Mouse (Mus musculus): ENCODE results near the gene Psme3. TPM values are rescaled to one million over a fixed set of nuclear protein-coding genes. Genes with fewer than 3 reads are reported as not detected.

Psme3 gene
- 113 and 130 TPM in 2 replicates for polyA plus RNA-seq (2014; fragmentation: Nextera tagmentation; extraction: Ambion mirVana)

- peaks cover 11% of the 10 kb centered on the region for H3K4me1 ChIP-seq (ENCODE audit: control insufficient read depth, insufficient read depth, low read length)
- no peaks in the 10 kb centered on the region for H3K27me3 ChIP-seq (ENCODE audit: control insufficient read depth, insufficient read depth, low read length)
- H3K9me3 ChIP-seq (ENCODE audit: control insufficient read depth, low read length): no peaks in the 10 kb centered on the region
- WGBS: under 1% methylated on average over 55 of the region's 62 CpGs
- peak; percentile 87 for ATAC-seq (ENCODE audit: low FRiP score, low TSS enrichment)
- H3K9ac ChIP-seq (ENCODE audit: low read depth, low read length): peak within 1 kb of the TSS; percentile 93
- peak within 1 kb of the TSS; percentile 88 for H3K4me2 ChIP-seq (replicated peaks; ENCODE audit: low read depth, low read length)
- peaks cover 33% of the 10 kb centered on the region for H3K36me3 ChIP-seq (ENCODE audit: control insufficient read depth, insufficient read depth, low read length)
- H3K4me3 ChIP-seq (ENCODE audit: low read length): peak within 1 kb of the TSS; percentile 99
- peak within 1 kb of the TSS; percentile 56 for H3K27ac ChIP-seq (ENCODE audit: low read depth, low read length)
These were observed at the start of gene Psme3 for GRCm38 (mm10) chr11:101315665-101316500. TSS of gene Psme3 (plus strand) at chr11:101316213.

- H3K4me2 ChIP-seq (replicated peaks; ENCODE audit: low read depth, low read length): no peak overlapping the region
- H3K27me3 ChIP-seq (ENCODE audit: control insufficient read depth, insufficient read depth, low read length): no peaks in the 10 kb centered on the region
- H3K4me3 ChIP-seq (ENCODE audit: low read length): no peak overlapping the region
- H3K4me1 ChIP-seq (ENCODE audit: control insufficient read depth, insufficient read depth, low read length): peaks cover 10% of the 10 kb centered on the region; the same call in 1 of the 2 replicates
- no peak overlapping the region for H3K9ac ChIP-seq (ENCODE audit: low read depth, low read length)
- WGBS: 11% methylated on average over 10 of the region's 10 CpGs
- H3K27ac ChIP-seq (ENCODE audit: low read depth, low read length): no peak overlapping the region
- no peaks in the 10 kb centered on the region for H3K9me3 ChIP-seq (ENCODE audit: control insufficient read depth, low read length)
- H3K36me3 ChIP-seq (ENCODE audit: control insufficient read depth, insufficient read depth, low read length): 0 out of 2 replicates have a peak, but pooled peaks cover 3% of the 10 kb centered on the region
- ATAC-seq (ENCODE audit: low FRiP score, low TSS enrichment): no peak
These were observed 46.4 kb upstream of the Psme3 start for GRCm38 (mm10) chr11:101269577-101270116.

DNA sequence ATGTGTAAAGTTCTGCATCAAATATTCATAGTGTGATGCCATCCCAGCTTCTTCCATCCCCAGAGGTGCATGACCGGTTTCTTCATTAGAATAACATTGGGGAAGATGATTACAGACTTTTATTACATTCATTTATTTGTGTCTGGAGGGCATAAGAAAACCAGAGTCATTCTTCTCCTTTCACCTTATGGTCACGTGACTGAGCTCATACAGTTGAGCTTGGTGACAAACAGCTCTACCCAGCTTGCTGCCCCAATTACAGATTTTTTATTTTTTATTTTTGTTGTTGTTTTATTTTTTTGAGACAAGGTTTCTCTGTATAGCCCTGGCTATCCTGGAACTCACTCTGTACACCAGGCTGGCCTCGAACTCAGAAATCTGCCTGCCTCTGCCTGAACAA is 43.6 kb upstream of the Psme3 start:
- Histone ChIP-seq H3K27ac (ENCODE audit: low read depth, low read length) (no peak overlapping the region), H3K36me3 (ENCODE audit: control insufficient read depth, insufficient read depth, low read length) (peaks cover 9% of the 10 kb centered on the region; the same call in 1 of the 2 replicates), H3K9me3 (ENCODE audit: control insufficient read depth, low read length) (no peaks in the 10 kb centered on the region), H3K27me3 (ENCODE audit: control insufficient read depth, insufficient read depth, low read length) (no peaks in the 10 kb centered on the region), H3K9ac (ENCODE audit: low read depth, low read length) (no peak overlapping the region), H3K4me2 (replicated peaks; ENCODE audit: low read depth, low read length) (no peak overlapping the region), H3K4me1 (ENCODE audit: control insufficient read depth, insufficient read depth, low read length) (peaks cover 21% of the 10 kb centered on the region), H3K4me3 (ENCODE audit: low read length) (no peak overlapping the region)
- WGBS: 86% methylated on average over 3 of the region's 3 CpGs
- no peak for ATAC-seq (ENCODE audit: low FRiP score, low TSS enrichment)

DNA sequence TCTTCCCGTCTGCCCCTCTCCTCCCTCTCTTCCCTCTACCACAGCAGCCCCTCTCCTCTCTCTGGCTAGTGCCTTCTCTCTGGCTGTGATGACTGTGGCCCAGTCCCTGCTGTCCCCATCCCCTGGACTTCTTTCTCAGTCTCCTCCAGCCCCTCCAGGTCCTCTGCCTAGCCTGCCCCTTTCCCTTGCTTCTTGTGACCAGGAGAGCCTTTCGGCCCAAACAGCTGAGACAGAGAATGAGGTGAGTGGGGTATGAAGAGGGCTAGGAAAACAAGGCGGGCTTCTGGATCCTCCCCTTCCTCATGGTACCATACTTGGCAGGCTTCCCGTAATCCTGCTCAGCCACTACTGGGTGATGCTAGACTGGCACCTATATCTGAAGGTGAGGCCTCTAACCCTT is 40.7 kb upstream of the Psme3 start:
- H3K9ac ChIP-seq (ENCODE audit: low read depth, low read length): no peak overlapping the region
- H3K27ac ChIP-seq (ENCODE audit: low read depth, low read length): no peak overlapping the region
- H3K4me2 ChIP-seq (replicated peaks; ENCODE audit: low read depth, low read length): no peak overlapping the region
- H3K27me3 ChIP-seq (ENCODE audit: control insufficient read depth, insufficient read depth, low read length): no peaks in the 10 kb centered on the region
- H3K4me3 ChIP-seq (ENCODE audit: low read length): no peak overlapping the region
- 78% methylated on average over 4 of the region's 4 CpGs for WGBS
- H3K36me3 ChIP-seq (ENCODE audit: control insufficient read depth, insufficient read depth, low read length): peaks cover 5% of the 10 kb centered on the region; the same call in 1 of the 2 replicates
- ATAC-seq (ENCODE audit: low FRiP score, low TSS enrichment): no peak
- H3K4me1 ChIP-seq (ENCODE audit: control insufficient read depth, insufficient read depth, low read length): peaks cover 31% of the 10 kb centered on the region
- no peaks in the 10 kb centered on the region for H3K9me3 ChIP-seq (ENCODE audit: control insufficient read depth, low read length)

DNA sequence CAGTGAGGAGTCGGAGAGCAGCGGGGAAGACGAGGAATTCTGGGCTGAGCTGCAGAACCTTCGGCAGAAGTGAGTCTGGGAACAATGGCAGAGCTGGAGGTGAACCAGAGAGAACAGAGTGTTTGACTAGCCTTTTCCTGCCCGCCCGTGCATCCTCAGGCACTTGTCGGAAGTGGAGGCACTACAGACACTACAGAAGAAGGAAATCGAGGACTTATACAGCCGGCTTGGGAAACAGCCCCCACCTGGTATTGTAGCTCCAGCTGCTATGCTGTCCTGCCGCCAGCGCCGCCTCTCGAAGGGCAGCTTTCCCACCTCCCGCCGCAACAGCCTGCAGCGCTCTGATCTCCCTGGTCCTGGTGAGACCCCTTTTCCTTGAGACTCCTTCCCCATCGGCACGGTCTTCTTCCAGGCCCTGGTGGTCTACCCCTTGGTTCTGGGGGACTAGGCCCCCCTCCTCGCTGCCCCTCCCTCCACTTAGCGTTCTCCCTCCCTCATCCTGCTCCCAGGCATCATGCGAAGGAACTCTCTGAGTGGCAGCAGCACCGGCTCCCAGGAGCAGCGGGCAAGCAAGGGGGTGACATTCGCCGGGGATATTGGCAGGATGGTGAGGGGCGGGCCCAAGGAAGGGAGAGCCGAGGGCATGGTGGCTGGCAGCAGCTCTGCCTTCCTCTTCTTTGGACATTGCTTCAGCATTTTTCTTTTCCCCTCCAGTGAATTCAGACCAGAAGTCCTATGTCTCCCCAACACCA is 39.5 kb upstream of the Psme3 start:
- no peaks in the 10 kb centered on the region for H3K27me3 ChIP-seq (ENCODE audit: control insufficient read depth, insufficient read depth, low read length)
- H3K9ac ChIP-seq (ENCODE audit: low read depth, low read length): peak overlapping the region; percentile 36; the same call in 1 of the 2 replicates
- peaks cover 37% of the 10 kb centered on the region for H3K4me1 ChIP-seq (ENCODE audit: control insufficient read depth, insufficient read depth, low read length)
- ATAC-seq (ENCODE audit: low FRiP score, low TSS enrichment): no peak
- peak overlapping the region; percentile 45; the same call in 1 of the 2 replicates for H3K27ac ChIP-seq (ENCODE audit: low read depth, low read length)
- H3K9me3 ChIP-seq (ENCODE audit: control insufficient read depth, low read length): no peaks in the 10 kb centered on the region
- peaks cover 5% of the 10 kb centered on the region; the same call in 1 of the 2 replicates for H3K36me3 ChIP-seq (ENCODE audit: control insufficient read depth, insufficient read depth, low read length)
- H3K4me3 ChIP-seq (ENCODE audit: low read length): no peak overlapping the region; the same call in 1 of the 2 replicates
- peak overlapping the region; percentile 84 for H3K4me2 ChIP-seq (replicated peaks; ENCODE audit: low read depth, low read length)
- 32% methylated on average over 27 of the region's 27 CpGs for WGBS

DNA sequence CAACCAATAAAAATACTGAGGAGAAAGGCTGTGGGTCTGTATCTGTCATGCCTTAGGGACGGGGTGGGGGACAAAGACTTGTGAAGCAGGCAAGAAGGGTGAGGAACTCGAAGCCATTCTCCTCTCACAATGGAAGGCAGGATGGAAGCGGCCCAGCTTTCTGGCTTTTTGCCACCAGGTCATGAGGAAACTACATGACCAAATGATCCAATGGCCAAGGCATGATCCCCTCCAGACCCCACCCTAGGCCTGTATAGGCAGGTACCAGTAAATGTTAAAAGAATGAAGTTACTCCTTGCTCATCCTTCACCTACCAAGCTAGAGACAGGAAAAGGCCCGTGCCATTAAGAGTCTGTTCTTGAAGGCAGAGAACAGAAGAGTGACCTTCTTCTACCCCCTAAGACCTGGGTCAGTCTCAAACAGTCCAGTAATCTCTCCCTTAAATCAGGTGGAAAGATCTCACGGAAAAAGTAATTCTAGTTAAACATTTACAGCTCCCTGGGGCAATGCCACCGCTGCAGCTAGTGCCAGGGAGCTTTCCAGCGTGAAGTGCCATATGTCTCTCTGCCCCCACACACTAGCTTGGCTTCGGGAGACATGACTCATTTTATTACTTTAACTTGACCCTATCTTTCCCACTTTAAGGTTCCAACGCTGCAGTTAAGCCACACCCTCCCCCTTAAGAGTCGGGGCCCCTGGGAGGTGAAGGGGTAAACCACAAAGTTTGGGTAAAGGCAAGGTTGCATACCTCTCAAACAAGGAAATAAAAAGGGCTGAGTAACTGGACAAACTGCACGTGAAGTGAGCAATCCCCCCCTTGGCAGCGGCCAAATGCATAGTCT is 38.4 kb upstream of the Psme3 start:
- H3K4me3 ChIP-seq (ENCODE audit: low read length): peak overlapping the region; percentile 50
- H3K27ac ChIP-seq (ENCODE audit: low read depth, low read length): peak overlapping the region; percentile 63
- H3K4me1 ChIP-seq (ENCODE audit: control insufficient read depth, insufficient read depth, low read length): peaks cover 41% of the 10 kb centered on the region
- peak; percentile 28; the same call in 1 of the 2 replicates for ATAC-seq (ENCODE audit: low FRiP score, low TSS enrichment)
- H3K36me3 ChIP-seq (ENCODE audit: control insufficient read depth, insufficient read depth, low read length): peaks cover 5% of the 10 kb centered on the region; the same call in 1 of the 2 replicates
- H3K9ac ChIP-seq (ENCODE audit: low read depth, low read length): peak overlapping the region; percentile 52
- peak overlapping the region; percentile 84 for H3K4me2 ChIP-seq (replicated peaks; ENCODE audit: low read depth, low read length)
- H3K27me3 ChIP-seq (ENCODE audit: control insufficient read depth, insufficient read depth, low read length): no peaks in the 10 kb centered on the region
- 37% methylated on average over 12 of the region's 12 CpGs for WGBS
- no peaks in the 10 kb centered on the region for H3K9me3 ChIP-seq (ENCODE audit: control insufficient read depth, low read length)

DNA sequence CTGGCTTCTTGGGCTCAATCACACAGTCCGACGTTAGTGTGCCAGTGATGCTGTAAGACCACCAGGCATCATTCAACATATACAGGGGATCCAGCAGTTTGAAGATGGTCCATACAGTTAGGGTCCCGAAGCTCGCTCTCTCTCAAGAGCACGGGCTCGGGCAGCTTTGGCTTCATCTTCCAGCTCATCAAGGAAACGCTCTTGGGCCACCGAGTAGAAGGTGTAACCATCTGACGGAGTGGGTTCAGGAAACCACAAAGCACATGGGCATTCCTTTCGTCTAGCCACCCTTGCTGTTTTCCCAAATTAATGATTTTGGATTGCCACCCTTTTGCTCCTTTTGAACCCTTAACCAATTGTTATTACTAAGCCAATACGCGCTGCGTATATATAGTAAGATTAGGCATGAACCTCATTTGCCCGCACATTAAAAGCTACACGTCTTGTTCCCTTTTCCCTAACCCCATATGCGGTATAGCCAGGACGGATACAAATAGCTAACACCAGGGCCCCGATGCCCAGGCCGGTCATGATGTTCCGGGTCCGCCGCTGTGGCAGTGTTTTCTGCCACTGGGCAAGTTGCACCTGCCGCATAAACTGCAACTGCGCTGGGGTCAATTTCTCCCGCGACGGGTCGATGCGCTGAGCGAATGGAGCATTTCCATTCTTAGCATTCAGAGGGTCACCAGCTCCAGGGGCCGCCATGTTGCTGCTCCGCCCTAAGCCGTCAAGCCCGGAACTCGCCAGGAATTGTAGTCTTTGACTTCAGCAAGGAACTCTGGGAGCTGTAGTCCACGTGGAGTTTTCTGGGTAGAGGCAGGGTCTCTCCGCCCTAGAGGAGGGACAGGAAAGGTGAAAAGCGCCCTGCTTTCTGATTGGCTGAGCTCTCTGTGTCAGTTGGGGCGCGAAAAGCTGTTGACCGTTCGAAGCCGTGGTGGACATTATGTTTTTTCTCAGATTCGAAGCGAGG is 37.5 kb upstream of the Psme3 start, which contains the start of the genes Cntd1 and Coa3:
TSS of gene Cntd1 (plus strand) at position 790 of the 970 bp plus-strand sequence.
TSS of gene Coa3 (minus strand) at position 892 of the 970 bp plus-strand sequence.
- H3K27ac ChIP-seq (ENCODE audit: low read depth, low read length): peak within 1 kb of the TSS; percentile 63

More for the DNA sequence above, 37.5 kb upstream of the Psme3 start, which contains the start of the genes Cntd1 and Coa3:
- Histone ChIP-seq H3K36me3 (ENCODE audit: control insufficient read depth, insufficient read depth, low read length) (peaks cover 5% of the 10 kb centered on the region; the same call in 1 of the 2 replicates), H3K27me3 (ENCODE audit: control insufficient read depth, insufficient read depth, low read length) (no peaks in the 10 kb centered on the region), H3K4me2 (replicated peaks; ENCODE audit: low read depth, low read length) (peak within 1 kb of the TSS; percentile 84), H3K9me3 (ENCODE audit: control insufficient read depth, low read length) (no peaks in the 10 kb centered on the region), H3K4me3 (ENCODE audit: low read length) (peak within 1 kb of the TSS; percentile 50), H3K4me1 (ENCODE audit: control insufficient read depth, insufficient read depth, low read length) (peaks cover 44% of the 10 kb centered on the region), H3K9ac (ENCODE audit: low read depth, low read length) (peak within 1 kb of the TSS; percentile 52)
- 7% methylated on average over 45 of the region's 45 CpGs for WGBS
- ATAC-seq (ENCODE audit: low FRiP score, low TSS enrichment): peak; percentile 88
